Mouse (Mus musculus): ENCODE data around the gene Lsm10. TPM values are rescaled to one million over a fixed set of nuclear protein-coding genes. Genes with fewer than 3 reads are reported as not detected.
A peak's percentile ranks its signal among the peaks of the same experiment; 100 is the strongest.

Lsm10 gene
- total RNA-seq, 2 experiments from 2014 or later = 11.3 to 14.4 TPM

- H3K4me3 ChIP-seq = no peak overlapping the region
- intact Hi-C loops (cut with DNase I) = no loop called here
- no peak for TF ChIP-seq CTCF (IDR thresholded peaks at IDR 0.05)
- peak overlapping the region; percentile 56; the same call in 1 of the 2 replicates for H3K27ac ChIP-seq
- DNase-seq (ENCODE audit: extremely low spot score in 1 of 2, low spot score in 2 of 2) = no peak
Observed at GRCm38 (mm10) chr4:126099365-126099764, 2.9 kb downstream of the Lsm10 start.

GRCm38 (mm10) chr4:126100764-126101163 is 4.3 kb downstream of the Lsm10 start:
- H3K4me3 ChIP-seq = no peak overlapping the region
- DNase-seq (ENCODE audit: extremely low spot score in 1 of 2, low spot score in 2 of 2) = no peak
- TF ChIP-seq CTCF (IDR thresholded peaks at IDR 0.05) = no peak
- intact Hi-C loops (cut with DNase I) = loop anchor here (5.0 kb wide), 1 partner anchor 152 kb away; no protein-coding TSS in a partner anchor
- H3K27ac ChIP-seq = peak overlapping the region; percentile 19; the same call in 1 of the 2 replicates

- peak; percentile 38 to 52 for DNase-seq (ENCODE audit: extremely low spot score in 1 of 2, low spot score in 2 of 2)
- H3K27ac ChIP-seq = peak overlapping the region; percentile 93
- no peak for TF ChIP-seq CTCF (IDR thresholded peaks at IDR 0.05)
Observed at GRCm38 (mm10) chr4:126102061-126102841, 5.8 kb downstream of the Lsm10 start.

DNA sequence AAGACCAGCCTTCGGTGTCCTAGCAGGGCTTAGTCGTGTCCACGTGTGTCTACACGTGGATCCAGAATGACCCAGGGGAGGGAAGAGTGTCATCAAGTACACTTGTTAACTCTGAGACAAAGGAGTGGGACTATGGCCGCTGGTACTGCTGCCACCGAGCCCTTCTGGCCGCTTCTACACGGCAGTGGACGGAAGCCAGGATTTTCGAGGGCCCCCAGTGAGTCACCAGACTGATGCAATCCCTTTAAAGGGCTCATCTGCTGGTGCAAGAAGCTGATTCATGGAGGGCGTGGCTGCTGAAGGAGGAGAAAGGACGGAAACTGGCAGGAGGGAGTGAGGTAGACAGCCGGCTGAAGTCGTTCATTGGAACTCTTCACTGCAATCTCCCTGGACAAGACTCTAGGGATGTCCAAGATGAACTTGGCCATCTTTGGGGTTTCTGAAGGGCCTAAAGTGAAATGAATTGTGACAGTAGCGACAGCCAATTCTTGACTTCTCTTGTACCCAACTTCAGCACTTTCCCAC is 6.7 kb downstream of the Lsm10 start:
- Histone ChIP-seq H3K27ac (peak overlapping the region; percentile 93), H3K4me3 (peak overlapping the region; percentile 99)
- DNase-seq (ENCODE audit: extremely low spot score in 1 of 2, low spot score in 2 of 2) = peak; percentile 83 to 86
- TF ChIP-seq CTCF (IDR thresholded peaks at IDR 0.05) = no peak
- intact Hi-C loops (cut with DNase I) = loop anchor here (5.0 kb wide), 1 partner anchor 149 kb away; no protein-coding TSS in a partner anchor

More at GRCm38 (mm10) chr4:126102061-126102841, 5.8 kb downstream of the Lsm10 start:
- no peak overlapping the region; the same call in 1 of the 2 replicates for H3K4me3 ChIP-seq
- intact Hi-C loops (cut with DNase I) = loop anchor here (5.0 kb wide), 1 partner anchor 150 kb away; no protein-coding TSS in a partner anchor

- Histone ChIP-seq H3K4me3 (peak within 1 kb of the TSS; percentile 99), H3K27ac (peak within 1 kb of the TSS; percentile 95)
- TF ChIP-seq CTCF (IDR thresholded peaks at IDR 0.05) = peak; percentile 77
- intact Hi-C loops (cut with DNase I) = loop anchor here (5.0 kb wide), 1 partner anchor 149 kb away; no protein-coding TSS in a partner anchor
- peak; percentile 94 to 95 for DNase-seq (ENCODE audit: extremely low spot score in 1 of 2, low spot score in 2 of 2)
Observed at GRCm38 (mm10) chr4:126103590-126104068, 7.2 kb downstream of the Lsm10 start, which contains the start of gene Stk40. Gene Stk40 (plus strand): TSS chr4:126103957.

DNA sequence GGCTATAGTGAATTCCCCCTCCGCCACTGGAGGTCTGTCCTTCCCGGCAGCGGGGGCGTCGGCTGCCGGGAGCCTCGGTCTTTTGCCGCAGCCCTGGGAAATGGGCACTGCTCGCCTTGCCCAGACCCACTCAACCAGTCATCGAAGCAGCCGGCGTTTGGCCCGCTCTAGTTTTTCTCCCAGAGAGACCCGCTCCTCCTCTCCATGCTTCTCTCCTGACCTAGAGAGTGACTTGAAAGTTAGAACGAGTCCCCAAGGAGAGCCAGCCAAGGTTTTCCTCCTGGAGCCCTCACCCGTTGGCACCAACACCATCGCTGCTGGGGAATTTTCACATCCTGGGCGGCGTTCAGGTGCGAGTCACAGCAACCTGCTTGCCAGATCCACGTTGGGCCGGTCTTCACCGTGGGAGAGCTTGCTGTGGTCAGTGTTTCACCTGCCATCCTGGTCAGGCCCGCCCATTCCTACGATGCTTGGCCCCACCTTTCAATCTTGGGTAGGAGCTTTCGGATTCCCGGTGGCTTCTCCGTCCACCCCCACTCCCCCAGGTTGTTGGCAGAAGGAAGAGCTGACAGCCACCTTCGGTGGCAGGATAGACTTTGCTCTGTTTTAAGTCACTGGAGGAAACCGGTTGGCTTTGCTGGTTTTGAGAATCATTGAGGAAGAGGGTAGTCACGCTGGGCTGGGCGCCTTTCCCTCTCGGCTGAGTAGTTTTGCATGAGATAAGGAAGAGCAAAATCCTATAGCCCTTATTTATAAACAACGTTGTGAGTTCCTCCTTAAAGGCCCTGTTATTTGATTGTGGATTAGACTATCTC is 8.0 kb downstream of the Lsm10 start:
- TF ChIP-seq CTCF (IDR thresholded peaks at IDR 0.05) = no peak
- H3K4me3 ChIP-seq = peak overlapping the region; percentile 99
- peak; percentile 35 to 37 for DNase-seq (ENCODE audit: extremely low spot score in 1 of 2, low spot score in 2 of 2)
- intact Hi-C loops (cut with DNase I) = loop anchor here (5.0 kb wide), 1 partner anchor 148 kb away; no protein-coding TSS in a partner anchor
- H3K27ac ChIP-seq = peak overlapping the region; percentile 95

DNA sequence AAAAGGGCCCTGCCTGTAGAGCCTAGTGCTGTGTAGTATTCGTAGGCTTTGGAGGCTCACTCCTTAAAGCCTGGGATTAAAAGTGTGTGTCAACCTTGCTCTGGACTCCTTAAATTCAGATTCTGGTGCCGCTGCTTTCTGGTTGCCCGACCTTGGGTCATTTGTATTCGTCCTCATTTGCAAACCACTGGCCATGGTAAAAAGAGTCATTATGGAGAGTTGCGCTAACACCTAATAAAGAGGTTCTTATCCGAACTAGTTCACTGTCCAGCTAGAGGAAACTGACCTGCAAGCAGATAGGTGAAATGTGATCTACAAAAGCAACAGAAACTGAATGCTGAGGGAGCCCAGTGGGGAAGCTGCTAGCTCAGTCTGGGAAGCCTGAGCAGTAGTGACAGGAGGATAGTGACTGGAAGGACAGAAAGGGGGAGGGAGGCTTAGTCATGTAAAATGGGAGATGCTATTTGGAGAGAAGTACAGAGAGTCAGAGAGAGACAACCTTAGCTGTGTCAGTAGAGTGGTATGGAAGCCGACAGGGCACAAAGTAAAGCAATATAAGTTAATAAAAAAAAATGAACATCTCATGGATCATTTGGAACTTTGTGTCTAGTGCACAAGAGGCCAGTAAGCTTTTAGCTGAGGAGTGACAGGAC is 8.8 kb downstream of the Lsm10 start:
- no peak for TF ChIP-seq CTCF (IDR thresholded peaks at IDR 0.05)
- Histone ChIP-seq H3K4me3 (peak overlapping the region; percentile 99), H3K27ac (peak overlapping the region; percentile 95)
- intact Hi-C loops (cut with DNase I) = no loop called here
- no peak for DNase-seq (ENCODE audit: extremely low spot score in 1 of 2, low spot score in 2 of 2)

GRCm38 (mm10) chr4:126108061-126108740 is 11.8 kb downstream of the Lsm10 start:
- Histone ChIP-seq H3K27ac (peak overlapping the region; percentile 24; the same call in 1 of the 2 replicates), H3K4me3 (no peak overlapping the region)
- intact Hi-C loops (cut with DNase I) = no loop called here
- no peak for DNase-seq (ENCODE audit: extremely low spot score in 1 of 2, low spot score in 2 of 2)
- no peak for TF ChIP-seq CTCF (IDR thresholded peaks at IDR 0.05)

DNA sequence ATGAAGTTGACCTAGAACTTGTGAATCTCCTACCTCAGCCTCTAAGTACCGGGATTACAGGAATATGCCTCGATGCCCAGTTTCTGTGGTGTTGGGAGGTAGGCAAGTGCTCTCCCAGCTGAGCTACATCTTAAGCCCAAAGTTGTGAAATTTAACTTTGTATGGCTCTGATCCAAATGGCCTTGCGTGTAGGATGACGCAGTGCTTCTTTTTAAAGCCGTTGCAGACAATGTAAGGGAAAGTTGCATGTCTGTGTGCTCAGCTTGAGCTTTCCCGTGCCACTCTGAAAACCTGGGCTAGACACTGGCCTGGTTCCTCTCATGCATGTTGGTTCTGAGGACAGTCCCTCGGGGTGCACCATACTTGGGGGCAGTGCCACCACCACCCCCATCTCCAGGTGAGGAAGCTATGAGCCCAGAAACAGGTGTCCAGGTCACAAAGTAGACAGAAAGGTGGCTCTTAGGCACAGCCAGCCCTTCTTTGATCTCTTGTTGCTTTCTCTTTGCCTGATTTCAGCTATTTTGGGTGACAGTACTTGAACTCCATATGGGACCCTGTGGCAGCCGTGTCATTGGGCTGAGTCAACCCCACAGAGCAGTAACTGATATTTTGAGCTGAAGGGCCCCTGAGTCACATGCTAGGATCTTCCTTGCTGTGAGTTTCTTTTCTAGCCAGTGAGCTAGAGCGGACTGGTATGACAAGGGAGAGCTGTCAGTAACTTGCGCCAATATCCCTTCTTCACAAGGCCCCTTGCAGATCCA is 13.4 kb downstream of the Lsm10 start:
- no peak for TF ChIP-seq CTCF (IDR thresholded peaks at IDR 0.05)
- Histone ChIP-seq H3K27ac (peak overlapping the region; percentile 90), H3K4me3 (no peak overlapping the region)
- intact Hi-C loops (cut with DNase I) = no loop called here
- DNase-seq (ENCODE audit: extremely low spot score in 1 of 2, low spot score in 2 of 2) = no peak

Measured in left cerebral cortex, adult 2 months (tissue).